Mouse (Mus musculus): ENCODE measurements around the gene Serpina10. TPM values are rescaled to one million over a fixed set of nuclear protein-coding genes. Genes with fewer than 3 reads are reported as not detected.

Gene Serpina10
- total and polyA plus RNA-seq, 3 experiments = 0.07 to 0.12 TPM; not detected in 1

DNA sequence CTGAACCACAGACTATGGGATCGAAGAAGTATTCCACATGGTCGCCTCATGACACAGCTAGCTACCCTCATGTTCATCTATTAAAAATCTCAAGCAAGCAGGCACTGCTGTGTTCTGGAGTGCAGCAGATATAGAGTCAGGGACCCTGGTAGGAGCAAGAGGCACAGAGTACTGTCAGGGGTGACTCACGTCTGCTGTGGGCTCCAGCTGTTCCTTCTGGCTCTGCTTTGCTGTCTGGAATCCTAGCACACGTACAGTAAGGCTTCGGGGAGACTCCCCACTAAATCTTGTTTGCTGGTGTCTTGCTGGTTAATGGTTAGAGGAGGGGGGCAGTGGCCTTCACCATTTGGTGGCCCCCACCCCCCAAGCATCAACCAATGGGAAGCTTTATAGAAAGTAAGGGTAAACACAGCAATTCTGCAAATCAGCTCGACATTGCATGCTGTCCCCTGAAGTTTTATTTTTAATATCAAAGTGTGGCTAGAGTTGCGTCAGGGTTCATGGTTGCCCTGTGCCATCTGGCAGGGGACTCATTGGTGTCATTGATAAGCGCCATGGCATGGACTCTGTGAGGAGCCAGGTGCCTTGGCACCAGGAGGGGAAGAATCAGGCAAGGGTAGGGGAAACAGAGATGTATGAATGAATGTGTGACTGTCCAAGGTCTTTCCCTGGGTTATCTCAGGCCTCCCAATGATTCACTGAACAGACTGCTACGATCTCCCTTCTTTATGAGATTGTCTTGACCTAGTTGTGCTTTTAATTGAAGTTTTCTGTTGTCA lies 25.8 kb upstream of the Serpina10 start, which contains the start of gene Serpina6:
Serpina6 (minus strand) TSS at position 365 of the 779 bp plus-strand sequence.
- Histone ChIP-seq H3K79me2 (ENCODE audit: control insufficient read depth, insufficient read depth, low read length, poor library complexity) (no peaks in the 10 kb centered on the region), H3K36me3 (ENCODE audit: control insufficient read depth in 1 of 2, insufficient read depth in 2 of 2, low read length in 2 of 2) (no peaks in the 10 kb centered on the region), H3K27me3 (ENCODE audit: control insufficient read depth in 1 of 2, insufficient read depth in 2 of 2, low read length in 2 of 2) (no peaks in the 10 kb centered on the region; a peak in 1 of 4 replicates), H3K27ac (ENCODE audit: control insufficient read depth, low read depth, low read length) (no peak within 1 kb of the TSS), H3K4me1 (ENCODE audit: control insufficient read depth in 1 of 2, insufficient read depth in 2 of 2, low read length in 2 of 2) (no peaks in the 10 kb centered on the region), H3K9me3 (replicated peaks; ENCODE audit: insufficient read depth, low read length) (no peaks in the 10 kb centered on the region), H3K9ac (ENCODE audit: control insufficient read depth, low read depth, low read length, poor library complexity, severe bottlenecking) (no peak within 1 kb of the TSS), H3K4me3 (ENCODE audit: control insufficient read depth in 1 of 2, insufficient read depth in 1 of 2, low read depth in 2 of 2, low read length in 2 of 2) (no peak within 1 kb of the TSS)
- TF ChIP-seq ELF1 (IDR thresholded peaks at IDR 0.05; ENCODE audit: low read depth, low read length) = no peak
- TF ChIP-seq ZKSCAN1 (IDR thresholded peaks at IDR 0.05; ENCODE audit: low read depth, low read length) = no peak
- TF ChIP-seq CTCF (IDR thresholded peaks at IDR 0.05 in 2 of 3, conservative IDR thresholded peaks at IDR 0.05 in 1 of 3; ENCODE audit: control insufficient read depth in 1 of 3, insufficient read depth in 1 of 3, low read depth in 2 of 3, low read length in 3 of 3, poor library complexity in 1 of 3, severe bottlenecking in 1 of 3) = no peak
- TF ChIP-seq MAFK (IDR thresholded peaks at IDR 0.05; ENCODE audit: borderline replicate concordance, low read depth, low read length) = no peak
- no peak for TF ChIP-seq GABPA (IDR thresholded peaks at IDR 0.05; ENCODE audit: low read depth, low read length)
- TF ChIP-seq KAT2A (conservative IDR thresholded peaks at IDR 0.05; ENCODE audit: low read depth, low read length) = no peak
- no peak for TF ChIP-seq MAZ (IDR thresholded peaks at IDR 0.05; ENCODE audit: low read depth, low read length)
- no peak for TF ChIP-seq TBP (IDR thresholded peaks at IDR 0.05; ENCODE audit: low read depth, low read length)
- TF ChIP-seq USF1 (IDR thresholded peaks at IDR 0.05; ENCODE audit: low read depth, low read length) = no peak
- no peak for DNase-seq (ENCODE audit: low read depth, low spot score)

DNA sequence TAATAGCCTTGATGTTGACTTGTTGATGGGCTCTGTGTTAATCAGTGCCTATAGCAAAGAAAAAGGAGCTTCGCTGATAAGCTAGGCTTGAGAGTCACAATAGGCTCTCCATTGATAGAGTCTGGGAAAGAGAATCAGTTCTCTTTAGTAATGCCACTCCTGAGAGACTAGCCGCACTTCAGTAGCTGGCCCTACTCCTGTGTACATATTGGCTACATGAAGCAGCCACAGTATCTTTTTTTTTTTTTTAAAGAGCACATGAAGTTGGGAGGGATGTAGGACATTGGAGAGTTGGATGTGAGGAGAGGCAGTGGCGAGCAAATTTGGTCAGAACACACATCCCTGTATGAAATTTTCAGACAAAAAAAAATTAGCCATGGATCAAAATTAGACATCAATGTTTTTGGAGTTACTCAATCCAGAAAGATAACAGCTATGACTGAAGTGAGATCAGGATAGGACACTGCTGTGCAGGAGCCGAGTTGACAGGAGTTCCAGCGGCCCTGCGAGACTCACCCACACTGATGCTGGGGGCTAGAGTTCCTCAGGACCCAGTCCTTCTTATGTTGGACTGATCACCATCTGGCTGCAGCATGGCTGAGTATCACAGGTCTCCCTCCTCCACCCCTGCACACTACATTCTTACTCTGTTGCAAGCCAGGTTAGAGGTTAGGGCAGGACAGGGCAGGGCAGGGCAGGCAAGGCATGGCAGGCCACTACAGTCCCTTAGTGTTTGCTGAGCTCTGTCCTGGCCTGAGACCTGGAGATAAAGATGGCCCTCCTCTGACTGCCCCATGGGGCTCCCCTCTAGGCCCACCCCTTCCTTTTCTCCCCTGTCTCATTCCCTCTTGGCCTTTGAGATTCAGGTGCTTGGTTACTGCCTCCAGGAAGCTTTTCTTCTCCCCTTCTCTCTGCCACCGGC lies 24.1 kb upstream of the Serpina10 start:
- no peaks in the 10 kb centered on the region; a peak in 1 of 4 replicates for H3K27me3 ChIP-seq (ENCODE audit: control insufficient read depth in 1 of 2, insufficient read depth in 2 of 2, low read length in 2 of 2)
- DNase-seq (ENCODE audit: low read depth, low spot score) = no peak
- no peaks in the 10 kb centered on the region for H3K79me2 ChIP-seq (ENCODE audit: control insufficient read depth, insufficient read depth, low read length, poor library complexity)
- H3K4me1 ChIP-seq (ENCODE audit: control insufficient read depth in 1 of 2, insufficient read depth in 2 of 2, low read length in 2 of 2) = no peaks in the 10 kb centered on the region
- H3K9ac ChIP-seq (ENCODE audit: control insufficient read depth, low read depth, low read length, poor library complexity, severe bottlenecking) = no peak overlapping the region
- H3K36me3 ChIP-seq (ENCODE audit: control insufficient read depth in 1 of 2, insufficient read depth in 2 of 2, low read length in 2 of 2) = no peaks in the 10 kb centered on the region
- no peaks in the 10 kb centered on the region for H3K9me3 ChIP-seq (replicated peaks; ENCODE audit: insufficient read depth, low read length)
- no peak overlapping the region for H3K27ac ChIP-seq (ENCODE audit: control insufficient read depth, low read depth, low read length)
- no peak overlapping the region for H3K4me3 ChIP-seq (ENCODE audit: control insufficient read depth in 1 of 2, insufficient read depth in 1 of 2, low read depth in 2 of 2, low read length in 2 of 2)
- TF ChIP-seq MAFK (IDR thresholded peaks at IDR 0.05; ENCODE audit: borderline replicate concordance, low read depth, low read length) = no peak
- TF ChIP-seq ZC3H11A (IDR thresholded peaks at IDR 0.05; ENCODE audit: low read depth, low read length) = no peak
- TF ChIP-seq MYB (IDR thresholded peaks at IDR 0.05; ENCODE audit: low read depth, low read length) = no peak
- no peak for TF ChIP-seq ZNF384 (IDR thresholded peaks at IDR 0.05; ENCODE audit: low read depth, low read length)

Data from MEL (cell line).